Mouse (Mus musculus) midbrain, embryonic 11.5 days (tissue): ENCODE results near the gene Sned1. TPM values are rescaled to one million over a fixed set of nuclear protein-coding genes. Genes with fewer than 3 reads are reported as not detected.

Source experiments
- microRNA-seq: library from miRNA; unstranded; fragments of <30 nt; microRNA quantifications from one replicate; pipeline ENCODE4, GENCODE M21; 2017
- polyA plus RNA-seq: library from polyadenylated mRNA; unstranded; fragments of >200 nt; fragmentation: Nextera tagmentation; extraction: Ambion mirVana; gene quantifications from 2 replicates; pipeline ENCODE4 v1.2.1, GENCODE M21; 2014

Sned1 gene
- polyA plus RNA-seq, 1 experiment from 2014 or later = 2.0 TPM

Small RNA genes lying within 50 kb of the gene (microRNA-seq; reads per million reads assigned to microRNA genes)
- gene Mir6901 = not detected
- gene Mir6902 = 1.7 reads per million

Other genes starting within 250 kb of the Sned1 start
- not detected in 2 replicates for gene Aqp12, start 229.5 kb upstream of the Sned1 start, polyA plus RNA-seq
- gene Kif1a, start 133.9 kb upstream of the Sned1 start, polyA plus RNA-seq = 51.0 and 59.6 TPM in 2 replicates
- not detected in 2 replicates for gene Agxt, start 100.6 kb upstream of the Sned1 start, polyA plus RNA-seq
- 0.22 and 0.34 TPM in 2 replicates for gene 2310007B03Rik, start 74.9 kb upstream of the Sned1 start, polyA plus RNA-seq
- gene Crocc2, start 67.1 kb upstream of the Sned1 start, polyA plus RNA-seq = 0.11 TPM in 2 replicates
- gene Mterf4, start 70.1 kb downstream of the Sned1 start, polyA plus RNA-seq = 31.8 and 38.4 TPM in 2 replicates
- 88.5 and 94.8 TPM in 2 replicates for gene Ppp1r7, start 107.0 kb downstream of the Sned1 start, polyA plus RNA-seq
- gene Pask, start 107.6 kb downstream of the Sned1 start, polyA plus RNA-seq = 15.0 and 16.0 TPM in 2 replicates
- 0.31 TPM in 1 of 2 replicates, not detected in the other for gene Ano7, start 138.1 kb downstream of the Sned1 start, polyA plus RNA-seq
- gene Hdlbp, start 243.0 kb downstream of the Sned1 start, polyA plus RNA-seq = 84.4 and 88.2 TPM in 2 replicates